Mouse (Mus musculus) activated CD4-positive, CD25-positive, alpha-beta regulatory T cell (primary cell): ENCODE results near the gene Vamp8. TPM values are rescaled to one million over a fixed set of nuclear protein-coding genes. Genes with fewer than 3 reads are reported as not detected.

Experiments
- polyA plus RNA-seq, 2 experiments: library from polyadenylated mRNA; unstranded; fragments of 100-300 nt; shearing (Covaris generic); gene quantifications; one replicate each; pipeline ENCODE4 v1.2.1; 2017

Vamp8 gene
- 100 to 1,000 TPM; 258 to 387 TPM for polyA plus RNA-seq

GRCm38 (mm10) chr6:72389941-72390771 lies at the start of gene Vamp8:
Vamp8 (minus strand) TSS chr6:72390703.

GRCm38 (mm10) chr6:72439355-72440185 lies 49.1 kb upstream of the Vamp8 start, which contains the start of gene Mat2a:
Mat2a (minus strand) TSS chr6:72439558.

DNA sequence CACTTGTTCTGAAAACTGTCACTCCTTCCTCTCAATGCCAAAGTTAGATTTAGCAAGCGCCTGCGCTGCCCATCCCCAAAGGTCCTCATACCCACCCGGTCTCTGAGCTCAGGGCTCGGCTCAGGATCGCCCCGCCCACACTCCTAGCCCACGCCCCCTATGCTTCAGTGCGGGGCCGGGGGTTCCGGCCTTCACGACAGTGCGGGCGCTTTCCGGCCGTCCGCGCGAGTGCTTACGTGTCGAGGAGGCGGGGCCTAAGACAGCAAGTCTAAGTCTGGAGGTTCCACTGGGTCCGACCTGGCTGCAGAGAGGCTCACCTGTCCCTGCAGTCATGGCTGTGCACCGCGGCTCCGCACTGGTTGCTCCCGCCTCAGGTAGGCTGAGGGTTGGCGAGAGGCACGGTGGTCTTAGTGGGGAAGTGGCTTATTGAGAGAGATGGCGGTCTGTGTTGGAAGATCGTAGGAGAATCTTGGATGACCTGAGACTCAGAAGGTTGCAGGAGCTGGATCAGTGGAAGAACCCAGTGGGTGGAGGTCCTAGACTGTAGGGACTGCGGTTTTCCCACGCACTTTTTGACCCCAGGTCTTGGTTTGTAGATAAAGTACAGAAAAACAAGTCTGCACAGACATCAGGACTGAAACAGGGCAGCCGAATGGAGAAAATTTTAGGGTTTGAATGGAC lies 23.7 kb upstream of the Vamp8 start, which contains the start of gene Ggcx:
Ggcx (plus strand) TSS at position 233 of the 681 bp plus-strand sequence.

DNA sequence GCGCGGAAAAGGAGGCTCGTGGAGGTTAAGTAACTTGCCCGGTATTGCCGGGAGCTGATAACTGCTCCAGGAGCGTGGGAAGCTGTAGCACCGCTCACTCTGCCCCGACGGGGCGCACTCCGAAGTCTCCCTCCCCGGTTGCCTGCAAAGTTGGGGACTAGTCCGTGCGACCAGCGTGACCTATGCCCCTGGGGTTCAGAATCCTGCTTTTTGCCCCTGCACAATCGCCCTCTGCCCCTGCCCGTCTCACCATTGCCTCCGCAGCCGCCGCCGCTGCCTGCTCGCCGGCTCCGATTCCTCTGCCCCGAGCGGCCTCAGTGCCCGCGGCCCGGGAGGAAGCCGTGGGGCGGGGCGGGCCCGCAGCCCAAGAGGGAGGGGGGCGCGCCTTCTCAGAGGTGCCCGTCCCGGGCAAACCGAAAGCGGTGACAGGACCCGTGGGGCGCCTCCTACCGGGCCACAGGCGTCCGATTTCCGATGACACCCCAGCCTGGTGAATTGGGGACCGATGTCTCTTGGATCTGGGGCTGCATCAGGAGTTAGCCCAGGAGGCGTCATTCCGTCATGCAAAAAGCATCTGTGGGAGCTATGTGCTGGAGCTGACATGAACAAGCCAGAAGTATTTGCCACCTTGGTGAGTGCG lies 10.3 kb downstream of the Vamp8 start, which contains the start of gene Vamp5:
Vamp5 (minus strand) TSS at position 338 of the 640 bp plus-strand sequence.

DNA sequence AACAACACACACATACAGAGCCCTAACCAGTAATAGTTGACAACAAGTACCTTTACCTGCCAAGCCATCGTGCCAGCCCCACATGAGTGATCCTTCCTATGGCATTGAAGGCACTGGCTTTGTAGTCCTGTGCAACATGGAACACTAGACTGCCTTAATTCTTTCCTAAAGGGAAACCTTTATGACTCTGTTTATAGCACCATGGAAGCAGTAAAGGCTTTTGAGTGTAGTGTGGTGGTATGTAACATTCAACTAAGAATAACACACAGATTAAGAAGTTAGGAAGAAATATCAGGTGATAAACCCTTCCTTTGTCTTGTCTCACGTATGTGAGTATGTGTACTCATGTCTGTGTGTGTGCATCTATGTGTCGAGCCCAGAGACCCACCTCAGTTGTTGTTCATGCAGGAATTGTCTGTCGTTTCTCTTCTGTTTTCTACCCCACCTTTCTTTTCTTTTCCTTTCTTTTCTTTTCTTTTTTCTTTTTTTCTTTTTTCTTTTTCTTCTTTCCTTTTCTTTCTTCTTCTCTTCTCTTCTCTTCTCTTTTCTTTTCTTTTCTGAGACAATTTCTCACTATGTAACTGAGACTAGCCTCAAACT lies 23.6 kb downstream of the Vamp8 start, which contains the start of gene Rnf181:
Rnf181 (minus strand) TSS at position 113 of the 600 bp plus-strand sequence.

DNA sequence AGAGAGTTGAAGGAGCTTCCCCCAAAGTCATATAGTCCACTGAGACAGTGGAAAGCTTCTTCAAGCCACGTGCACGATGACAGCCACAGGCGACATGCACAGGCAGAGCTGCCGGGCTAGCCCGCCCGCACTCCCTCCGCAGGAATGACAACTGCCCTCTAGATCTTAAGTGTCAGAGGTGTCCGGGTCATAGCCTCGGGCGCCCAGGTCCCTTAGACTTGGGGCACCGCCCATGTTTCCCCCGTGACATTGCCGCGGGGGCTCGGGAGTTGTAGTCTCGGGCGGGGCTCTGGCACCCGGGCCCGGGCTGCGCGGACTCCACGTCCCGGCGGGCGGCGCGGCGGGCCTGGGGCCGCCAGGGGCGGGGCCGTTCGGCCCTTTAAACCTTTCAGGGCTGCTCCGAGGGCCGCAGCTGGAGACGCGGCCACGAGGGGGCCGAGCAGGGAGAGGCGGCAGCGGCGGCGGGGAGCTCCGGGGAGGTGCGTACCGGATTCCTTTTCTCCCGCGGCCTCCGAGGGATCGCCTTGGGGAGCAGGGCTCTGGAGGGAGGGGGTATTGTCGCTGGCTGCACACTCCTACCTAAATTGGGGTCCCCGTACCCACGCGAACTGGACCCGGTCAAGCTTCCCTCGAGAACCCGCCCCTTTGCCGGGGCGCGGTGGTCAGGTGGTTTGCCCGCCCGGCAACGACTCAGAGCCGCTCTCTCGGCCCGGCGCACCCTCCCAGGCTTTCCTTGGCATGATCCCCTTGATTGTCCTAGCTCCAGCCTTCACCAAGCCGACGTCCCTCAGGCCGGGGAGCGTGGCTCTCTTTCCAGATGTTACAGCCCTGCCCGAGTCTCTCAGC lies 35.2 kb downstream of the Vamp8 start, which contains the start of gene Tmem150a:
Tmem150a (plus strand) TSS at position 382 of the 846 bp plus-strand sequence.

GRCm38 (mm10) chr6:72347166-72347941 lies 43.1 kb downstream of the Vamp8 start, which contains the start of gene 0610030E20Rik:
0610030E20Rik (plus strand) TSS chr6:72347317.

DNA sequence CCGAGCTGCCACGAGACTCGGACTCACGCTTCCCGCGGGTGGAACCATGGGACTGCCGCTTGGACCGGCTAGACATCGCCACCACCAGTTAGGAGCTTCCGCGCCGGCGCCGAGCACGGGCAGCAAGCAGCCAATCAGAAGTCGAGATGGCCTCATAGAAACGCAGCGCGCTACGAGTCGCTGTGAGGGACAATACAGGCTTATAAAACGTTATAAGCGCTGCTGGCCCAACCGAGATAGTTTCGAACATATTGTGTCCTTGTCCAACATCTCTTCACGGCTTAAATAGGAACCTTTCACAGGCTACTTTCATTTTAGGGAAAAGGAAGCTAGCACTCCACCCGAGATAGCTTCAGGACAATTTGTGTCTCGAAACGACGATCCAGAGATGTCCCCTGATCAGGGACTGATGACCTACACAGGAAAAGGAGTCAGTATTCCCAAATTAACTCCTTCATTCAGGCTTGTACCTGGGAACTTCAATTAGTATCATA lies 45.4 kb downstream of the Vamp8 start, which contains the start of gene Usp39:
Usp39 (minus strand) TSS at position 111 of the 494 bp plus-strand sequence.

Other genes starting within 250 kb of the Vamp8 start
- gene Atoh8, start 155.1 kb downstream of the Vamp8 start, polyA plus RNA-seq = not detected
- not detected for gene Sftpb, start 86.1 kb downstream of the Vamp8 start, polyA plus RNA-seq
- gene Usp39, start 45.5 kb downstream of the Vamp8 start, polyA plus RNA-seq = 10 to 100 TPM; 40.0 to 40.9 TPM
- 10 to 100 TPM; 41.5 to 48.8 TPM for gene 0610030E20Rik, start 43.4 kb downstream of the Vamp8 start, polyA plus RNA-seq
- gene Tmem150a, start 35.3 kb downstream of the Vamp8 start, polyA plus RNA-seq = 1 to 10 TPM in 1 of 2 experiments, under 1 TPM in 1; 0.14 to 1.0 TPM
- gene Rnf181, start 23.7 kb downstream of the Vamp8 start, polyA plus RNA-seq = 100 to 1,000 TPM; 133 to 139 TPM
- gene Vamp5, start 10.2 kb downstream of the Vamp8 start, polyA plus RNA-seq = 10 to 100 TPM; 30.4 to 79.8 TPM
- gene Ggcx, start 23.6 kb upstream of the Vamp8 start, polyA plus RNA-seq = 10 to 100 TPM in 1 of 2 experiments, 1 to 10 TPM in 1; 8.2 to 11.6 TPM
- 100 to 1,000 TPM; 232 to 345 TPM for gene Mat2a, start 48.9 kb upstream of the Vamp8 start, polyA plus RNA-seq
- gene Sh2d6, start 131.0 kb upstream of the Vamp8 start, polyA plus RNA-seq = not detected
- 1,000 to 10,000 TPM in 1 of 2 experiments, 100 to 1,000 TPM in 1; 341 to 1,155 TPM for gene Capg, start 153.7 kb upstream of the Vamp8 start, polyA plus RNA-seq
- gene Elmod3, start 207.7 kb upstream of the Vamp8 start, polyA plus RNA-seq = 10 to 100 TPM; 14.1 to 22.7 TPM
- gene Retsat, start 207.8 kb upstream of the Vamp8 start, polyA plus RNA-seq = 1 to 10 TPM; 2.5 to 8.3 TPM
- gene Tgoln1, start 226.3 kb upstream of the Vamp8 start, polyA plus RNA-seq = 10 to 100 TPM; 92.4 to 95.9 TPM